Mouse (Mus musculus) adrenal gland, postnatal 14 days (tissue): ENCODE data around the gene Bach2. TPM values are rescaled to one million over a fixed set of nuclear protein-coding genes. Genes with fewer than 3 reads are reported as not detected.

Experiments
- DNase-seq: peaks from one replicate; pipeline ENCODE4 v3.0.0; 2021; ENCODE audit warnings: mixed read lengths
- total RNA-seq: library from RNA; stranded (reverse); gene quantifications from 2 replicates; pipeline ENCODE4 v1.2.3, GENCODE M21; 2021

The Bach2 gene
- total RNA-seq, 1 experiment from 2014 or later, result 7.3 TPM

GRCm38 (mm10) chr4:32428738-32429137 is 190.1 kb downstream of the Bach2 start:
- DNase-seq, result no peak

GRCm38 (mm10) chr4:32430136-32430535 is 191.5 kb downstream of the Bach2 start:
- DNase-seq, result no peak

GRCm38 (mm10) chr4:32430981-32431380 is 192.4 kb downstream of the Bach2 start:
- no peak for DNase-seq

- DNase-seq, result no peak
Observed at GRCm38 (mm10) chr4:32432271-32432781, 193.7 kb downstream of the Bach2 start.

- DNase-seq, result no peak
Observed at GRCm38 (mm10) chr4:32432945-32433344, 194.3 kb downstream of the Bach2 start.

GRCm38 (mm10) chr4:32434612-32435011 is 196.0 kb downstream of the Bach2 start:
- DNase-seq, result no peak

GRCm38 (mm10) chr4:32439974-32440739 is 201.6 kb downstream of the Bach2 start:
- no peak for DNase-seq

GRCm38 (mm10) chr4:32440740-32441072 is 202.1 kb downstream of the Bach2 start:
- DNase-seq, result no peak

GRCm38 (mm10) chr4:32444671-32445196 is 206.1 kb downstream of the Bach2 start:
- DNase-seq, result no peak

GRCm38 (mm10) chr4:32447850-32448249 is 209.2 kb downstream of the Bach2 start:
- DNase-seq, result no peak

- no peak for DNase-seq
Observed at GRCm38 (mm10) chr4:32461986-32462385, 223.4 kb downstream of the Bach2 start.

- no peak for DNase-seq
Observed at GRCm38 (mm10) chr4:32463065-32463464, 224.5 kb downstream of the Bach2 start.

- DNase-seq, result no peak
Observed at GRCm38 (mm10) chr4:32464540-32464939, 225.9 kb downstream of the Bach2 start.

- no peak for DNase-seq
Observed at GRCm38 (mm10) chr4:32466031-32466430, 227.4 kb downstream of the Bach2 start.

- no peak for DNase-seq
Observed at GRCm38 (mm10) chr4:32477977-32478660, 239.5 kb downstream of the Bach2 start.

- DNase-seq, result no peak
Observed at GRCm38 (mm10) chr4:32479231-32479630, 240.6 kb downstream of the Bach2 start.

- no peak for DNase-seq
Observed at GRCm38 (mm10) chr4:32479801-32480700, 241.4 kb downstream of the Bach2 start.

GRCm38 (mm10) chr4:32481366-32482055 is 242.9 kb downstream of the Bach2 start:
- no peak for DNase-seq

- no peak for DNase-seq
Observed at GRCm38 (mm10) chr4:32482138-32482537, 243.5 kb downstream of the Bach2 start.

- no peak for DNase-seq
Observed at GRCm38 (mm10) chr4:32482936-32483335, 244.3 kb downstream of the Bach2 start.

- no peak for DNase-seq
Observed at GRCm38 (mm10) chr4:32485848-32486247, 247.2 kb downstream of the Bach2 start.
